Mouse (Mus musculus) heart, postnatal 4 days (tissue): ENCODE measurements at regions not wholly inside any gene's neighbourhood (a gene's known extent, or its start where the extent isn't known, plus 50 kb on each side); places are given as distances from the start of the nearest gene placed in this dataset.
"Not testable (repeated sequence)": the region's sequence is repeated elsewhere in the genome, so short reads cannot be mapped to it uniquely, and the experiment has no call there.

Experiments
- DNase-seq: peaks from one replicate; pipeline ENCODE4 v3.0.0; 2021

GRCm38 (mm10) chr10:118052042-118052441, 89.6 kb upstream of the Mdm1 start:
- no peak for DNase-seq

GRCm38 (mm10) chr10:118052477-118052876, 89.1 kb upstream of the Mdm1 start:
- no peak for DNase-seq

DNA sequence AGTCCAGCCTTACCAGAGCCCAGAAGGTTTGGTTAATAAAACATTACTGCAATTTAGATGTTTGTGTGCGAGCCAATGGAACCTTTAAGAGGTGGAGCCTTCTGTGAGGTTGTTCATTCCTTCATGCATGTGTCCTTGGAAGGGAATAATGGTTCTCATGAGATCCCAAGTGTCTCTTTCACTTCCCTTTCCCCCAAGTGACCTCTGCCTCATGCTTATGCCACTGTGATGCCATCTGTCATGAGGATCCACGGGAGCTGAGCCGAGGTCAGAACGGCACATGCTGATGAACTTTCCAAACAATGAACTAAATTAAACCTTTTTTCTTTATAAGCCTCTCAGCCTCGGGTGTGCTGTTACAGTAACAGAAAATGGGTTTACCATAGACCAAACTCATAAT, 88.6 kb upstream of the Mdm1 start:
- no peak for DNase-seq

- no peak for DNase-seq
These were observed 84.8 kb upstream of the Mdm1 start for GRCm38 (mm10) chr10:118056789-118057271.

GRCm38 (mm10) chr10:118057516-118057915, 84.1 kb upstream of the Mdm1 start:
- DNase-seq, result no peak

DNA sequence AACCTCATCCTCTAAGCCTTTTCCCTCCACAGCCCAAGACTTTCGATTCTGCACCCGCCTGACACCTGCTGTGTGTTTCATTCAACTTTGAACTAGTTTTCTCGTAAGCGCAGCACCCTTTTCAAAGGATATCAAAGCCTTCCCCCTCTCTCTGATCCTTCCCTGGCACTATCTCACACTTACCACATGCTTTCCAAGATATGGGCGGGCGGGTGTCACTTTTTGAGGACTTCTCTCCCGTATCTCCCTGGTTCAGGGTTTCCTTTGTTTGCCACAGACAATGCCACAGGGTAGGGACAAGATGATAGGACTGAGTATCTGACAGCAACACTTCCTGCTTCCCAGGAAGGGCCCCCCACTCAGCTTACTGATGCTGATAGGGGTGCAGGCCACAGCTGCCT, 76.8 kb upstream of the Mdm1 start:
- DNase-seq, result no peak

DNA sequence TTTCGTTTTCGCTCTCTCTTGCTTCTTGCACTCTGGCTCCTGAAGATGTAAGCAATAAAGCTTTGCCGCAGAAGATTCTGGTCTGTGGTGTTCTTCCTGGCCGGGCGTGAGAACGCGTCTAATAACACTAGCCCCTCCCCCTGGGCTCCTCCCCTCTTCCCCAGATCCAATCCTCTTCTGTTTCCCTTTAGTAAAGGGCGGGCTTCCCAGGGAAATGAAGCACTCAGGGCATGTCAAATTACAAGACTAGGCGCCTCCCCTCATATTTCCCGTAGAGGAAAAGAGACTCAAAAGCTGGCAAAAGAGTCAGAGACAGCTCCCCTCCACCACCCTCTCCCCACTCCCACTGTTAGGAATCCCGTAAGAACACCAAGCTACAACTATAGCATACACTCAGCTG, 65.3 kb upstream of the Mdm1 start:
- DNase-seq, result not testable (repeated sequence)

GRCm38 (mm10) chr10:118081636-118082166, 59.9 kb upstream of the Mdm1 start:
- DNase-seq, result no peak

GRCm38 (mm10) chr10:118083035-118083720, 58.4 kb upstream of the Mdm1 start:
- no peak for DNase-seq

DNA sequence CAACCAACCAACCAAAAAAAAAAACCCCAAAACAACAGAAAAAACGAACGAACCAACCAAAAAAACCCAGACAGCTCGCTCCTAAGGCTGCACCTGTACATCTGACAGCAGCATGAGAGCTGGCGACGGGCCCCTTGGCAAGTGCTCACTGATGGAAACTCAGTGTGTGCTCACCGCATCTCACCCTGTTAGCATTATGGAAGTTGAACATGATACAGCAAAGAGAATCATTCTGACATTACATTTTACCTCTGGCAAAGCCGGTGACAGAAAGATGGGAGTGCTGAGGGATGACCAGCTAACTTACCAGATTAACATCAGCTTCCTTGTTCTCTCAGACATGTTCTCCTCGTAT, 57.9 kb upstream of the Mdm1 start:
- no peak for DNase-seq

DNA sequence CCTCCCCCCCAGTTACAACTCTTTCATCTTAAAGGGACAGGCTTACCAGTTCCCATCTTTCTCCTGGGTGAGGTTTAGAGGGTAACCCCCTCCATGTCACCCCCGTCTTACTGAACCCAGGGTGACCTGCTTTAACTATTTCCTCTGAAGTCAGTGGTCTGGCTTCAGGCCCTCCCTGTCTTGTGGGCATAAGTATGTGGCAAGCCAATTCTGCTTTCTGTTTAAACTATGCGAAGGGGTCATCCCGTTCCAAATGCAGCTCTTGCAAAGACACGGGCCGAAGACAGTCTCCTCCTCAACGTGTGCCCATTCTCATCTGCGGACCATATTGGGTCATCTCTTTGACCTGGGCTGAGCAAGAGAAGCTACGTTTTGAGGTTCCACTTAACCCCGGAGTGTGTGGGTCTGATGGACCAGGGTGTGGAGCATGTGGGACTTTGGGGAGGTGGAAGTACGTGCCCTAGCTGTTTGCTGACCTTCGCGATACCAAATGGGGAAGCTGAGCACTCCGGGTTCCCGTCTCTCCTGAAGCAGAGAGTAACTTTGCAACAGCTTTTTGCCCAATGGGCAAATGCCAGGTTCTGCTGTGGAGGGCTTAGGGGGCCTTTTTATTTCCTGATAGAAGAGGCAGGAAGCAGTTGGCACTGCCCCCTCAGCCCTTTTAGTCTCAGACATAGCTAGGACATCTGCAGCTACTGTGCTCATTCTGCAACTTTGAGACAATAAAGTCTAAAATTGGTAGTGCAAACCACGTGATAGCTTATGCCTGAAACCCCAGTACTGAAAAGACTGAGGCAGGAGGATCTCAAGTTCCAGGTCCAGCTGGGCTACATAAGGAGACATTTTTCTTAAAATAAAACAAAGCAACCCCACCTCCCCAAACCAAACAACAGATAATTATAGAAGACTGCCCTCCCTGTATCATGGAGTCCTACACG, 56.3 kb upstream of the Mdm1 start:
- DNase-seq, result no peak

GRCm38 (mm10) chr10:118087570-118088340, 53.9 kb upstream of the Mdm1 start:
- DNase-seq, result no peak

DNA sequence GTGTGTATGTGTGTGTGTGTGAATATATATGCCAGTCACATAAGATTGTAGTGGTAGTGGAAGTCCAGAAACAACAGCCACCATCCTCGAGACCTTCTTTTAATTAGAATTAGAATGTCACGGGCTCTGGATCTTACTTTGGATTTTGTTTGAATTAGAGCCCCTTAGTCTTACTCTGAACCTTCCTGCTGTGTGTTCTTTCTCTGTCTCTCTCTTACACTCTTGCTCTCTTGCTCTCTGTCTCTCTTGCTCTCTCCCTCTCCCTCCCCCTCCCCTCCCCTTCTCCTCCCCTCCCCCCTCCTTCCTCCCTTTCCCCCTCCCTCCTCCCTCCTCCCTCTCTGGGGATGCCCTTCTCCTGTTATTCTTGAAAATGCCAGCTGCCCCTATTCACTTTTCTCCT, 53.1 kb upstream of the Mdm1 start:
- DNase-seq, result no peak

GRCm38 (mm10) chr10:118089879-118090278, 51.7 kb upstream of the Mdm1 start:
- DNase-seq, result no peak

GRCm38 (mm10) chr10:118091476-118091875, 50.1 kb upstream of the Mdm1 start:
- no peak for DNase-seq
